Mouse (Mus musculus) heart, embryonic 13.5 days (tissue): ENCODE results near the gene Krt36. TPM values are rescaled to one million over a fixed set of nuclear protein-coding genes. Genes with fewer than 3 reads are reported as not detected.
A peak's percentile ranks its signal among the peaks of the same experiment; 100 is the strongest.

ENCODE experiments used
- ATAC-seq: fragments of 200-750 bp; cut with Nextera tagmentation; 2 replicates; pipeline ENCODE4 v1.8.0; 2017; ENCODE audit warnings: moderate TSS enrichment; ENCODE audit not compliant: insufficient number of reproducible peaks, low FRiP score, low TSS enrichment; ENCODE audit errors: extremely low read depth
- H3K27ac ChIP-seq: fragments of 300-500 bp; sonication (generic); replicated peaks from 2 replicates; pipeline ENCODE4 v1.5.1; 2015; ENCODE audit warnings: moderate library complexity, mild to moderate bottlenecking, inconsistent platforms
- H3K27me3 ChIP-seq: fragments of 300-500 bp; sonication (generic); replicated peaks from 2 replicates; pipeline ENCODE4 v1.6.1; 2015; ENCODE audit warnings: mild to moderate bottlenecking, inconsistent platforms
- H3K36me3 ChIP-seq: fragments of 300-500 bp; sonication (generic); 2 replicates; pipeline ENCODE4 v1.6.1; 2015; ENCODE audit warnings: mild to moderate bottlenecking, inconsistent platforms
- H3K4me1 ChIP-seq: fragments of 300-500 bp; sonication (generic); 2 replicates; pipeline ENCODE4 v1.6.1; 2015; ENCODE audit warnings: inconsistent platforms
- H3K4me2 ChIP-seq: fragments of 300-500 bp; sonication (generic); 2 replicates; pipeline ENCODE4 v1.6.1; 2015; ENCODE audit warnings: inconsistent platforms, mild to moderate bottlenecking, moderate library complexity
- H3K4me3 ChIP-seq: fragments of 300-500 bp; sonication (generic); 2 replicates; pipeline ENCODE4 v1.5.1; 2015; ENCODE audit warnings: moderate library complexity, mild to moderate bottlenecking, inconsistent platforms
- H3K9ac ChIP-seq: fragments of 300-500 bp; sonication (generic); 2 replicates; pipeline ENCODE4 v1.6.1; 2015; ENCODE audit warnings: inconsistent platforms, mild to moderate bottlenecking, moderate library complexity
- H3K9me3 ChIP-seq: fragments of 300-500 bp; sonication (generic); 2 replicates; pipeline ENCODE4 v1.6.1; 2016; ENCODE audit warnings: inconsistent platforms
- WGBS: fragments of 180-500 bp; shearing (Covaris S2); methylation state at CpG from one replicate; pipeline ENCODE4 v1.1.7; 2015; ENCODE audit warnings: mixed read lengths; 5-methylcytosine and 5-hydroxymethylcytosine counted together
- polyA plus RNA-seq: library from polyadenylated mRNA; unstranded; fragments of >200 nt; fragmentation: Nextera tagmentation; extraction: Ambion mirVana; gene quantifications from 2 replicates; pipeline ENCODE4 v1.2.1, GENCODE M21; 2015

Gene Krt36
- not detected in 2 replicates for polyA plus RNA-seq

DNA sequence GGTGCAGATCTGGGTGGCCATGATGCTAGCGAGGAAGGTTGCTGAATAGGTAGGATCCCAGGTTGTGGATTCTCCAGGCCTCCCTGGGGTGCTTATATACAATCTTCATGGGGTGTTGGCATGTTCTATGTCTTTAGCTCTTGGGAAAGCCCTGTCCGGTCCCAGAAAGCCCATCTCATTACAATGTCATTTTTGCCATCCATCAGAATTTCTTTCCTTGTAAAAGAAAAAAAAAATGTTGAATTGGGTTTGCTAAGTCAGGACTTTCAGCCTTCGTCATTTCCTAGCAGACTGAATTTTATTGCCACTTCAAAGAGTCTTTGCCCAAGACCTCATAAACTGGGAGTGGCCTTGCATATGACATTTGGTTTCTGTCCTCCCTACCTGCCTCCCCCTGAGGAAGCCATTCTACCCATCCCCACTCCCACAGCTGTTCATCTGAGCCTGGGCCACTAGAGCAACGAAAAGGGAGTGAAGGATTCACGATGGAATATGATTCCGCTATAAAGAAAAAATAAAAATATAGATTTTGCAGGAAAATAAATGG is at the start of gene Krt36:
Gene Krt36, minus strand, starts transcription at position 51 of the 547 bp plus-strand sequence.
- Histone ChIP-seq H3K4me2 (no peak within 1 kb of the TSS), H3K9me3 (no peaks in the 10 kb centered on the region), H3K36me3 (no peaks in the 10 kb centered on the region), H3K9ac (no peak within 1 kb of the TSS), H3K27me3 (0 out of 2 replicates have a peak, but pooled peaks cover 2% of the 10 kb centered on the region), H3K4me3 (no peak within 1 kb of the TSS), H3K27ac (no peak within 1 kb of the TSS), H3K4me1 (no peaks in the 10 kb centered on the region)
- no peak for ATAC-seq
- 77% methylated on average over 6 of the region's 6 CpGs for WGBS

DNA sequence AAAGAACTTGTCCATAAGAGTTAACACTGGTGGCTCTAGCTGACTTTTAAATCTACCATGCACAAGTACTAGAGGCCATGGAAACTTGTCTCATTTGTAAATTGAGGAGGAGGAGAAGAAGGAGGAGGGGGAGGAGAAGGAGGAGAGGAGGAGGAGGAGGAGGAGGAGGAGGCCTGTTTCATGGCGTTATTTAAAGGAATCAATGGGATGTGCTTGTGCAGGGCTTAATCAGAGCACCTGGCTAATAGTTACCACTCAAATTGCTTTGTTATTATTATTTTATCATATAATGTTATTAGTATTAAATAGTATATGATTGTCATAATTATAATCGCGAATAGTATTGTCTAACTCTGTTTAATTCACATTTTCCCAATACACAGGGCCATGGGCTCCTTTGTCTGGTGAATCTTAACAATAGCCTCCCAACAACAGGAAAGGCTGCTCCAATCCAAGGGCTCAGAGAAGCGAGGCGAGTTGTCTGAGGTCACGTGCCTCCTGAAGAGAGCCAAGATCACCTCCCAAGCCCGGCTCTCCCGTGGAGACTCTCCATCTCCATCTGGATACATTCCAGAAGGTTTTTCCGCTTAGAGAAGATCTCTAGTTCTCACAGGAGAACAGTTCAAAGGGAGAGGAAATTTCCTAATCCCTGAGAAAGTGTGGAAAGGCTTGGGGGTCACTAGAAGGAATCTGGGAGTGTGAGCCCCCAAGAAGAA is 43.3 kb upstream of the Krt36 start, which contains the start of gene Krt19:
Gene Krt19, minus strand, starts transcription at position 51 of the 716 bp plus-strand sequence.
- no peak within 1 kb of the TSS for H3K4me3 ChIP-seq
- peak within 1 kb of the TSS; percentile 3; the same call in 1 of the 2 replicates for H3K9ac ChIP-seq
- no peaks in the 10 kb centered on the region for H3K36me3 ChIP-seq
- H3K4me1 ChIP-seq = peaks cover 47% of the 10 kb centered on the region
- H3K27me3 ChIP-seq = peaks cover 28% of the 10 kb centered on the region
- 43% methylated on average over 9 of the region's 9 CpGs for WGBS
- no peak within 1 kb of the TSS for H3K4me2 ChIP-seq
- ATAC-seq = no peak
- H3K27ac ChIP-seq = no peak within 1 kb of the TSS
- H3K9me3 ChIP-seq = no peaks in the 10 kb centered on the region

DNA sequence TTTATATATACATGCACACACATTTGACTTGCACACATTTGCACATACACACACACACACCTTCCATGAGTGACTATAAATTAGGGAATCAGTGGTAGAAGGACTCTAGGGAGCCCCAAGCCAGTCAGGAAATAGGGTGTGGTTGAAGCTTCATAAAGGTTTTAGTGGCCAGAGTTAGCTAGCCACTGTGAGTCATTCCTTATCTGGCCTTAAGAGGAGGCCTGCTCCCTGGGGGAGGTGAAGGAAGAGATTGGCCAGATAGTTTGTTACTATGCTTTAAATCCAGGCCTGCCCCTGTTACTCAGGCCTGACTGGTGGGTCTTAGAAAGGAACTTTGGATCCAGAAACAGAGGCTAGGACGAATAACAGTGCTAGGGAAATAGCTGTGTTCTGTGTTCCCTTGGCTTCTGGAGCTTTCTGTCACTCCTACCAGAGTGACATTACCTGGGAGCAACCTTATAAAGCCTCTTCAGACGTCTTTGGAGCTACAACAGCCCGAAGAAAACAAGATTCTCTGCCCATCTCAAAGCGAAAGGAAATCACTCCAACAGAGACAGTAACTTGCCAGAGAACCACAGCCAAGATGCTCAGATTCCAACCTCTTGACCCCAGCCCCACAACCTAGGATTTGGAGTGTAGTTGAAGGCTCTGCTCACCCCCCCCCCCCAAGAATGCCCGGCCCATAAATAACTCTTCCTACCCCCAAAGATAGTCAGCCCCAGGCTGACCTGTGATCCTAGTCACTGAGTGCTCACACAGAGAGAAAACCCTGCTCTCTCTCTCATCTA is 42.3 kb upstream of the Krt36 start:
- H3K27ac ChIP-seq = no peak overlapping the region
- no peak for ATAC-seq
- peaks cover 40% of the 10 kb centered on the region for H3K4me1 ChIP-seq
- no peak overlapping the region for H3K4me2 ChIP-seq
- H3K4me3 ChIP-seq = no peak overlapping the region
- no peaks in the 10 kb centered on the region for H3K9me3 ChIP-seq
- H3K9ac ChIP-seq = peak overlapping the region; percentile 3; the same call in 1 of the 2 replicates
- 31% methylated on average over 5 of the region's 5 CpGs for WGBS
- H3K27me3 ChIP-seq = peaks cover 30% of the 10 kb centered on the region
- no peaks in the 10 kb centered on the region for H3K36me3 ChIP-seq

- Histone ChIP-seq H3K27me3 (peaks cover 30% of the 10 kb centered on the region), H3K9me3 (no peaks in the 10 kb centered on the region), H3K4me3 (peak overlapping the region; percentile 59), H3K4me1 (peaks cover 40% of the 10 kb centered on the region), H3K4me2 (peak overlapping the region; percentile 84), H3K27ac (peak overlapping the region; percentile 59), H3K9ac (peak overlapping the region; percentile 79), H3K36me3 (peaks cover 8% of the 10 kb centered on the region)
- no peak; the same call in 1 of the 2 replicates for ATAC-seq
- WGBS = 1% methylated on average over 13 of the region's 13 CpGs
Observed at GRCm38 (mm10) chr11:100145858-100146560, 40.6 kb upstream of the Krt36 start.

GRCm38 (mm10) chr11:100145104-100145503 is 39.7 kb upstream of the Krt36 start:
- H3K9ac ChIP-seq = peak overlapping the region; percentile 79
- H3K4me1 ChIP-seq = peaks cover 40% of the 10 kb centered on the region
- WGBS = under 1% methylated on average over 20 of the region's 20 CpGs
- peak overlapping the region; percentile 59 for H3K27ac ChIP-seq
- H3K4me3 ChIP-seq = peak overlapping the region; percentile 59
- H3K27me3 ChIP-seq = peaks cover 30% of the 10 kb centered on the region
- ATAC-seq = no peak
- peaks cover 17% of the 10 kb centered on the region for H3K36me3 ChIP-seq
- no peaks in the 10 kb centered on the region for H3K9me3 ChIP-seq
- H3K4me2 ChIP-seq = peak overlapping the region; percentile 84

GRCm38 (mm10) chr11:100140966-100141365 is 35.5 kb upstream of the Krt36 start:
- H3K4me2 ChIP-seq = no peak overlapping the region
- H3K9me3 ChIP-seq = no peaks in the 10 kb centered on the region
- no peak overlapping the region for H3K9ac ChIP-seq
- WGBS = 79% methylated on average over 21 of the region's 21 CpGs
- H3K4me1 ChIP-seq = peaks cover 28% of the 10 kb centered on the region
- no peak overlapping the region for H3K4me3 ChIP-seq
- peaks cover 31% of the 10 kb centered on the region for H3K27me3 ChIP-seq
- H3K36me3 ChIP-seq = peaks cover 17% of the 10 kb centered on the region
- H3K27ac ChIP-seq = no peak overlapping the region
- ATAC-seq = no peak

DNA sequence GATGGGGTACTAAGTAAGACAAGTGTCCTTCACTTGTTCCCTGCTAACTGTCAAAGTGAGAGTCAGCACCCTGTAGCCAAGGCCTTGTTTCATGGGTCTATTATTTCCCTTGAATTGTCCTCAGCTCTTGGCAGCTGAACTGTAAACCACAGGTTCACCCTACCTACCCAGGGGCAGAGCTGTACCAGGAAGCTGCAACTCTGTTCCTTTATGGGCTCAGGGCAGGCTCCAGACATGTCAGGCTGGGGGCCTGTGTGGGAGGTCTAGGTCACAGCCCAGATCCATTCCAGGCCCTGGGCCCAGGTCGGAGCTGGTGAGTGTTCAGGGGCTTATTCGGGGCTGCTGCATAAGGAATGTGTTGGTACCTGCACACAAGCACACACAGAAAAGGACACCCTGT is 34.0 kb upstream of the Krt36 start:
- H3K4me3 ChIP-seq = no peak overlapping the region
- H3K27ac ChIP-seq = no peak overlapping the region
- no peaks in the 10 kb centered on the region for H3K9me3 ChIP-seq
- peaks cover 31% of the 10 kb centered on the region for H3K27me3 ChIP-seq
- H3K4me1 ChIP-seq = peaks cover 19% of the 10 kb centered on the region
- no peak overlapping the region for H3K4me2 ChIP-seq
- H3K9ac ChIP-seq = no peak overlapping the region
- peaks cover 17% of the 10 kb centered on the region for H3K36me3 ChIP-seq
- 52% methylated on average over 2 of the region's 2 CpGs for WGBS
- ATAC-seq = no peak

GRCm38 (mm10) chr11:100138809-100139208 is 33.4 kb upstream of the Krt36 start:
- H3K27me3 ChIP-seq = peaks cover 31% of the 10 kb centered on the region
- ATAC-seq = no peak
- no peak overlapping the region for H3K9ac ChIP-seq
- H3K36me3 ChIP-seq = peaks cover 17% of the 10 kb centered on the region
- no peaks in the 10 kb centered on the region for H3K9me3 ChIP-seq
- no peak overlapping the region for H3K4me3 ChIP-seq
- H3K4me2 ChIP-seq = no peak overlapping the region
- no peak overlapping the region for H3K27ac ChIP-seq
- 47% methylated on average over 7 of the region's 7 CpGs for WGBS
- H3K4me1 ChIP-seq = peaks cover 19% of the 10 kb centered on the region

- WGBS = 50% methylated on average over 5 of the region's 5 CpGs
- peaks cover 36% of the 10 kb centered on the region for H3K27me3 ChIP-seq
- no peak overlapping the region for H3K9ac ChIP-seq
- H3K4me3 ChIP-seq = no peak overlapping the region
- no peak overlapping the region for H3K27ac ChIP-seq
- H3K4me2 ChIP-seq = no peak overlapping the region
- no peak for ATAC-seq
- peaks cover 19% of the 10 kb centered on the region for H3K4me1 ChIP-seq
- peaks cover 17% of the 10 kb centered on the region for H3K36me3 ChIP-seq
- H3K9me3 ChIP-seq = no peaks in the 10 kb centered on the region
Observed at GRCm38 (mm10) chr11:100137693-100138092, 32.3 kb upstream of the Krt36 start.

- Histone ChIP-seq H3K27me3 (peaks cover 36% of the 10 kb centered on the region), H3K9ac (no peak overlapping the region; the same call in 1 of the 2 replicates), H3K36me3 (peaks cover 10% of the 10 kb centered on the region), H3K27ac (no peak overlapping the region), H3K9me3 (no peaks in the 10 kb centered on the region), H3K4me3 (no peak overlapping the region), H3K4me2 (no peak overlapping the region), H3K4me1 (peaks cover 22% of the 10 kb centered on the region)
- 16% methylated on average over 5 of the region's 5 CpGs for WGBS
- ATAC-seq = no peak
Observed at GRCm38 (mm10) chr11:100136559-100136958, 31.1 kb upstream of the Krt36 start.

GRCm38 (mm10) chr11:100135731-100136130 is 30.3 kb upstream of the Krt36 start, which contains the start of gene Krt15:
Gene Krt15 (minus strand): TSS chr11:100135928.
- peaks cover 6% of the 10 kb centered on the region for H3K36me3 ChIP-seq
- H3K4me3 ChIP-seq = no peak within 1 kb of the TSS
- WGBS = 50% methylated on average over 7 of the region's 7 CpGs
- H3K9me3 ChIP-seq = no peaks in the 10 kb centered on the region
- H3K4me1 ChIP-seq = peaks cover 22% of the 10 kb centered on the region
- H3K9ac ChIP-seq = no peak within 1 kb of the TSS; the same call in 1 of the 2 replicates
- no peak for ATAC-seq
- no peak within 1 kb of the TSS for H3K4me2 ChIP-seq
- H3K27me3 ChIP-seq = peaks cover 36% of the 10 kb centered on the region
- H3K27ac ChIP-seq = no peak within 1 kb of the TSS
